Mouse (Mus musculus) gastrocnemius, postnatal 4 days (tissue): ENCODE data around the gene Gpatch1. TPM values are rescaled to one million over a fixed set of nuclear protein-coding genes. Genes with fewer than 3 reads are reported as not detected.
"Not testable (repeated sequence)": the region's sequence is repeated elsewhere in the genome, so short reads cannot be mapped to it uniquely, and the experiment has no call there.

Experiments
- DNase-seq, 2 experiments: peaks; one replicate each; pipeline ENCODE4 v3.0.0; 2021 to 2022; ENCODE audit warnings: low spot score in 2 of 2, mixed read lengths in 2 of 2
- total RNA-seq, 2 experiments: library from RNA; stranded (reverse); gene quantifications; 2 replicates each; pipeline ENCODE4 v1.2.3; 2021

Gpatch1 gene
- total RNA-seq, 2 experiments from 2014 or later: 11.3 TPM

GRCm38 (mm10) chr7:35252041-35252558, 66.1 kb downstream of the Gpatch1 start:
- DNase-seq: no peak

DNA sequence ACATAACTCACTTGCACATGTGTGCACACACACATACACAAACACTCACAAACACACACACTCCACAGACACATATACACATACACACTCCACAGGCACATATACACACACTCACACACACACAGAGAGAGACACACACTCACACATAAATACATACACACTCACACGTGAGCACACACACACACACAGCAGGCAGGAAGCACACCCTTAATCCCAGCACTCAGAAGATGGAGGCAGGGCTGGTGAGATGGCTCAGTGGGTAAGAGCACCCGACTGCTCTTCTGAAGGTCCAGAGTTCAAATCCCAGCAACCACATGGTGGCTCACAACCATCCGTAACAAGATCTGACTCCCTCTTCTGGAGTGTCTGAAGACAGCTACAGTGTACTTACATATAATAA, 80.3 kb downstream of the Gpatch1 start:
- DNase-seq: not testable (repeated sequence)

DNA sequence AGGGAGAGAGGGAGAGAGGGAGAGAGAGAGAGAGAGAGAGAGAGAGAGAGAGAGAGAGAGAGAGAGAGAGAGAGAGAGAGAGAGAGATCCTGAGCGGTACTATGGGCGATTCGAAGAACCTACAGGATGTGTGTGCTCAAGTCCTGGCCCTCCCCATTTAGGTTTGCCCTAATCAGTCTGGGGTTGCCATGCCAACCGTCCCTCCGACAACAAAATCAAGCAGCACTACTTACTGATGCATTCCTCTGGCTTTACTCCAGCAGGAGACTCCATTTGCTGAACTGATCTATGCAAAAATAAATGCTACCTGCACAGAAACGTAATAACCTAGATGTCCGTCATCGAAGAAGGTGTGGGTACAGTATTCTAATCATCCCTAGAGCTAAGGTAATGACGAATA, 82.9 kb downstream of the Gpatch1 start:
- peak in 1 of 2 experiments; percentile 45 for DNase-seq

DNA sequence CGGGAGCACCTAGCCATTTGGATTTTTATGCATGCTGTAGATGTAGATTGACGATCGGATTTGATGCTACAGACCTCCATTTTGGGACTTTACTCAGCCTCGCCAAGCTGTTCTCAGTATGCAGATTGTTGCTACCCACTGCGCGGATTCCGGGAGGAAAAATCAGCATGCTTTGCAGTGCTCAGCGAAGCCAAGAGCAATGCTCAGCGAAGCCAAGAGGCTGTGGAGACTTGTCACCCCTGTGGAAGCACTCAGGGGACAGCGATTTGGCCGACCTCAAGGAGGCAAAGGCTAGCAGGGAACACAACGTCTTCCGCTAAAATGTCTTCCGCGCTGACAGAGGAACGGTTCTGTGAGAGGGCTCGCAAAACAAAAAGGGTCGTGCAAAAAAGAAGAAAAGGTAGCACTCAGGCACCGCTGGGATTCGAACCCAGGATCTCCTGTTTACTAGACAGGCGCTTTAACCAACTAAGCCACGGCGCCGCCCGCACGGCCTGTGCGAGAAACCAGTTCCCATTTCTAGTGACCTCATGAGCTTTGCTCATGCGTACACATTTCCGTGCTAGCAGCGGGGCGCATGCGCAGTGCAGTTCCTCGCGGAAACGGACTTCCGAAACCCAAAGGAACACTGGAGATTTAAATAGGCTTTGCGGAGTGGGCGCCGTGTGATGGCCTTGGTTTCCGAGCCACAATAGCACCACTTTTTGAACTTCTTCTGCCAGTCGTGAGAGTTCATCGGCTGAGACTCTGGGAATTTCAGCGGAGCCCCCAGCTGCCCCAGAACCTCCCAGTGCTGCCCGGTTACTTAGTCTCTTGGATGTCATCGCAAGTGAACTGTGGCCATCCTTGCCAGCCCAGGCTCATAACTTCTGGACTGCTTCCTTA, 83.6 kb downstream of the Gpatch1 start:
- DNase-seq: peak; percentile 94 to 96

GRCm38 (mm10) chr7:35233861-35234260, 84.4 kb downstream of the Gpatch1 start:
- no peak for DNase-seq

GRCm38 (mm10) chr7:35232796-35233455, 85.3 kb downstream of the Gpatch1 start:
- DNase-seq: no peak

DNA sequence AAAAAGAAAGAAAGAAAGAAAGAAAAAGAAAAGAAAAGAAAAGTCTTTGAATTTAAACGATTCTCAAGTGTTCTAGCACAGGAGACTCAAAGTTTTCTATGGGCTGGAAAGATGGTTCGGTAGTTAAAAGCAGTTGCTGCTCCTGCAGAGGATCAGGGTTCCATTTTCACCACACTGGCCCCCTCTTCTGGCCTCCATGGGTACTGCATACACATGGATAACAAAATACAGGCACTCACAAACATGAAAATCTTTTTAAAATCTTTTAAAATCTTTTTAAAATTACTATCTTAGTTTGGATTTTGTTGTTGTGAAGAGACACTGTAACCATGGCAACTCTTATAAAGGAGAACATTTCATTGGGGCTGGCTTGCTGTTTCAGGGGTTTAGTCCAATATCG, 87.9 kb downstream of the Gpatch1 start:
- DNase-seq: no peak

Other genes starting within 250 kb of the Gpatch1 start
- 10 to 100 TPM; 10.9 to 19.6 TPM for gene Cebpa, start 199.1 kb downstream of the Gpatch1 start, total RNA-seq
- gene Slc7a10, start 132.1 kb downstream of the Gpatch1 start, total RNA-seq: 10 to 100 TPM; 11.6 to 12.9 TPM
- gene Lrp3, start 102.9 kb downstream of the Gpatch1 start, total RNA-seq: 10 to 100 TPM; 14.2 to 15.6 TPM
- 1 to 10 TPM; 1.8 to 2.6 TPM for gene Rhpn2, start 15.7 kb upstream of the Gpatch1 start, total RNA-seq
- gene Faap24, start 78.4 kb upstream of the Gpatch1 start, total RNA-seq: 1 to 10 TPM; 3.0 to 3.4 TPM
- 10 to 100 TPM; 10.7 to 14.7 TPM for gene Cep89, start 78.6 kb upstream of the Gpatch1 start, total RNA-seq
- not detected for gene Slc7a9, start 130.4 kb upstream of the Gpatch1 start, total RNA-seq
- not detected for gene Tdrd12, start 219.3 kb upstream of the Gpatch1 start, total RNA-seq
- gene Nudt19, start 237.9 kb upstream of the Gpatch1 start, total RNA-seq: 10 to 100 TPM; 29.1 to 30.9 TPM